Mouse (Mus musculus): ENCODE results near the gene Gm6899. TPM values are rescaled to one million over a fixed set of nuclear protein-coding genes. Genes with fewer than 3 reads are reported as not detected.

The Gm6899 gene
- polyA plus RNA-seq (2014; fragmentation: Nextera tagmentation; extraction: Ambion mirVana), result 0.54 TPM in 1 of 2 replicates, not detected in the other

GRCm38 (mm10) chr11:26593061-26594059 lies at the start of gene Gm6899, which contains the start of gene Vrk2:
Gene Gm6899, plus strand, starts transcription at chr11:26593241.
Gene Vrk2, minus strand, starts transcription at chr11:26593999.
- Histone ChIP-seq H3K4me1 (ENCODE audit: control insufficient read depth, insufficient read depth, low read length) (0 out of 2 replicates have a peak, but pooled peaks cover 5% of the 10 kb centered on the region), H3K4me2 (replicated peaks; ENCODE audit: low read depth, low read length) (peak within 1 kb of the TSS; percentile 48), H3K27ac (ENCODE audit: low read depth, low read length) (peak within 1 kb of the TSS; percentile 47; the same call in 1 of the 2 replicates), H3K9me3 (ENCODE audit: control insufficient read depth, low read length) (no peaks in the 10 kb centered on the region), H3K36me3 (ENCODE audit: control insufficient read depth, insufficient read depth, low read length) (no peaks in the 10 kb centered on the region), H3K9ac (ENCODE audit: low read depth, low read length) (peak within 1 kb of the TSS; percentile 82), H3K4me3 (ENCODE audit: low read length) (peak within 1 kb of the TSS; percentile 66), H3K27me3 (ENCODE audit: control insufficient read depth, insufficient read depth, low read length) (no peaks in the 10 kb centered on the region)
- peak; percentile 100 for ATAC-seq (ENCODE audit: low FRiP score, low TSS enrichment)
- under 1% methylated on average over 57 of the region's 60 CpGs for WGBS

GRCm38 (mm10) chr11:26551551-26551950 lies 41.5 kb upstream of the Gm6899 start:
- H3K9ac ChIP-seq (ENCODE audit: low read depth, low read length), result no peak overlapping the region
- ATAC-seq (ENCODE audit: low FRiP score, low TSS enrichment), result no peak
- WGBS, result 87% methylated on average over 3 of the region's 3 CpGs

GRCm38 (mm10) chr11:26585409-26586366 lies 7.4 kb upstream of the Gm6899 start:
- H3K4me2 ChIP-seq (replicated peaks; ENCODE audit: low read depth, low read length), result no peak overlapping the region
- no peak for ATAC-seq (ENCODE audit: low FRiP score, low TSS enrichment)
- no peak overlapping the region for H3K27ac ChIP-seq (ENCODE audit: low read depth, low read length)
- H3K4me3 ChIP-seq (ENCODE audit: low read length), result no peak overlapping the region
- H3K9me3 ChIP-seq (ENCODE audit: control insufficient read depth, low read length), result no peaks in the 10 kb centered on the region
- no peak overlapping the region for H3K9ac ChIP-seq (ENCODE audit: low read depth, low read length)
- 62% methylated on average over 17 of the region's 17 CpGs for WGBS
- H3K27me3 ChIP-seq (ENCODE audit: control insufficient read depth, insufficient read depth, low read length), result no peaks in the 10 kb centered on the region
- H3K4me1 ChIP-seq (ENCODE audit: control insufficient read depth, insufficient read depth, low read length), result no peaks in the 10 kb centered on the region
- H3K36me3 ChIP-seq (ENCODE audit: control insufficient read depth, insufficient read depth, low read length), result no peaks in the 10 kb centered on the region

More at GRCm38 (mm10) chr11:26551551-26551950, 41.5 kb upstream of the Gm6899 start:
- Histone ChIP-seq H3K27me3 (ENCODE audit: control insufficient read depth, insufficient read depth, low read length) (no peaks in the 10 kb centered on the region), H3K4me1 (ENCODE audit: control insufficient read depth, insufficient read depth, low read length) (no peaks in the 10 kb centered on the region), H3K36me3 (ENCODE audit: control insufficient read depth, insufficient read depth, low read length) (no peaks in the 10 kb centered on the region), H3K9me3 (ENCODE audit: control insufficient read depth, low read length) (no peaks in the 10 kb centered on the region), H3K4me2 (replicated peaks; ENCODE audit: low read depth, low read length) (no peak overlapping the region), H3K4me3 (ENCODE audit: low read length) (no peak overlapping the region), H3K27ac (ENCODE audit: low read depth, low read length) (no peak overlapping the region)

- Histone ChIP-seq H3K9ac (ENCODE audit: low read depth, low read length) (no peak overlapping the region), H3K4me3 (ENCODE audit: low read length) (no peak overlapping the region), H3K4me2 (replicated peaks; ENCODE audit: low read depth, low read length) (no peak overlapping the region), H3K9me3 (ENCODE audit: control insufficient read depth, low read length) (no peaks in the 10 kb centered on the region), H3K27ac (ENCODE audit: low read depth, low read length) (no peak overlapping the region), H3K27me3 (ENCODE audit: control insufficient read depth, insufficient read depth, low read length) (no peaks in the 10 kb centered on the region), H3K36me3 (ENCODE audit: control insufficient read depth, insufficient read depth, low read length) (no peaks in the 10 kb centered on the region), H3K4me1 (ENCODE audit: control insufficient read depth, insufficient read depth, low read length) (no peaks in the 10 kb centered on the region)
- ATAC-seq (ENCODE audit: low FRiP score, low TSS enrichment), result no peak
- 66% methylated on average over 6 of the region's 6 CpGs for WGBS
Measured at GRCm38 (mm10) chr11:26586367-26587183, 6.5 kb upstream of the Gm6899 start.

- Histone ChIP-seq H3K4me2 (replicated peaks; ENCODE audit: low read depth, low read length) (no peak overlapping the region), H3K36me3 (ENCODE audit: control insufficient read depth, insufficient read depth, low read length) (no peaks in the 10 kb centered on the region), H3K27me3 (ENCODE audit: control insufficient read depth, insufficient read depth, low read length) (no peaks in the 10 kb centered on the region), H3K9me3 (ENCODE audit: control insufficient read depth, low read length) (no peaks in the 10 kb centered on the region), H3K9ac (ENCODE audit: low read depth, low read length) (no peak overlapping the region), H3K27ac (ENCODE audit: low read depth, low read length) (no peak overlapping the region), H3K4me1 (ENCODE audit: control insufficient read depth, insufficient read depth, low read length) (no peaks in the 10 kb centered on the region), H3K4me3 (ENCODE audit: low read length) (no peak overlapping the region)
- 89% methylated on average over 1 of the region's 1 CpGs for WGBS
- ATAC-seq (ENCODE audit: low FRiP score, low TSS enrichment), result no peak
Measured at GRCm38 (mm10) chr11:26587184-26587524, 5.9 kb upstream of the Gm6899 start.

- Histone ChIP-seq H3K36me3 (ENCODE audit: control insufficient read depth, insufficient read depth, low read length) (no peaks in the 10 kb centered on the region), H3K27ac (ENCODE audit: low read depth, low read length) (no peak overlapping the region), H3K4me3 (ENCODE audit: low read length) (peak overlapping the region; percentile 66), H3K9me3 (ENCODE audit: control insufficient read depth, low read length) (no peaks in the 10 kb centered on the region), H3K4me2 (replicated peaks; ENCODE audit: low read depth, low read length) (peak overlapping the region; percentile 48), H3K27me3 (ENCODE audit: control insufficient read depth, insufficient read depth, low read length) (no peaks in the 10 kb centered on the region), H3K4me1 (ENCODE audit: control insufficient read depth, insufficient read depth, low read length) (0 out of 2 replicates have a peak, but pooled peaks cover 5% of the 10 kb centered on the region), H3K9ac (ENCODE audit: low read depth, low read length) (peak overlapping the region; percentile 82)
- no peak for ATAC-seq (ENCODE audit: low FRiP score, low TSS enrichment)
- 30% methylated on average over 6 of the region's 6 CpGs for WGBS
Measured at GRCm38 (mm10) chr11:26592395-26593053, 517 bp upstream of the Gm6899 start.

- no peak overlapping the region for H3K27ac ChIP-seq (ENCODE audit: low read depth, low read length)
- H3K9ac ChIP-seq (ENCODE audit: low read depth, low read length), result no peak overlapping the region
- H3K27me3 ChIP-seq (ENCODE audit: control insufficient read depth, insufficient read depth, low read length), result no peaks in the 10 kb centered on the region
- WGBS, result 75% methylated on average over 1 of the region's 1 CpGs
- H3K4me2 ChIP-seq (replicated peaks; ENCODE audit: low read depth, low read length), result no peak overlapping the region
- no peak overlapping the region for H3K4me3 ChIP-seq (ENCODE audit: low read length)
- no peaks in the 10 kb centered on the region for H3K36me3 ChIP-seq (ENCODE audit: control insufficient read depth, insufficient read depth, low read length)
- no peak for ATAC-seq (ENCODE audit: low FRiP score, low TSS enrichment)
- H3K9me3 ChIP-seq (ENCODE audit: control insufficient read depth, low read length), result no peaks in the 10 kb centered on the region
- 0 out of 2 replicates have a peak, but pooled peaks cover 5% of the 10 kb centered on the region for H3K4me1 ChIP-seq (ENCODE audit: control insufficient read depth, insufficient read depth, low read length)
Measured at GRCm38 (mm10) chr11:26594487-26594886, 1.4 kb downstream of the Gm6899 start.

- H3K27ac ChIP-seq (ENCODE audit: low read depth, low read length), result no peak overlapping the region
- whole genome bisulfite sequencing, result 91% methylated on average over 1 of the region's 1 CpGs
- H3K36me3 ChIP-seq (ENCODE audit: control insufficient read depth, insufficient read depth, low read length), result no peaks in the 10 kb centered on the region
- H3K4me3 ChIP-seq (ENCODE audit: low read length), result no peak overlapping the region
- ATAC-seq (ENCODE audit: low FRiP score, low TSS enrichment), result no peak
- no peak overlapping the region for H3K4me2 ChIP-seq (replicated peaks; ENCODE audit: low read depth, low read length)
- H3K9ac ChIP-seq (ENCODE audit: low read depth, low read length), result no peak overlapping the region
- H3K9me3 ChIP-seq (ENCODE audit: control insufficient read depth, low read length), result no peaks in the 10 kb centered on the region
- H3K4me1 ChIP-seq (ENCODE audit: control insufficient read depth, insufficient read depth, low read length), result 0 out of 2 replicates have a peak, but pooled peaks cover 5% of the 10 kb centered on the region
- no peaks in the 10 kb centered on the region for H3K27me3 ChIP-seq (ENCODE audit: control insufficient read depth, insufficient read depth, low read length)
Measured at GRCm38 (mm10) chr11:26596186-26596585, 3.1 kb downstream of the Gm6899 start.
